Mouse (Mus musculus) MEL (cell line): Measurements from ENCODE around the gene Atl3. TPM values are rescaled to one million over a fixed set of nuclear protein-coding genes. Genes with fewer than 3 reads are reported as not detected.

Experiments used
- DNase-seq: peaks from one replicate; pipeline ENCODE4 v3.0.0; 2011; ENCODE audit warnings: low read depth, low spot score
- H3K27ac ChIP-seq: 2 replicates; pipeline ENCODE4 v1.5.1; 2012; ENCODE audit warnings: low read depth, mild to moderate bottlenecking, control low read depth, low read length, moderate library complexity; ENCODE audit not compliant: control insufficient read depth
- H3K27me3 ChIP-seq, 2 experiments: fragments of 150-350 bp in 1 of 2; sonication (generic) in 1 of 2; 2 replicates each; pipeline ENCODE4 v1.6.1; 2012; ENCODE audit warnings: low read length in 2 of 2, mild to moderate bottlenecking in 2 of 2, improper control_type of control experiment in 1 of 2, moderate library complexity in 1 of 2; ENCODE audit not compliant: insufficient read depth in 2 of 2, control insufficient read depth in 1 of 2
- H3K36me3 ChIP-seq, 2 experiments: 2 replicates each; pipeline ENCODE4 v1.6.1; 2012 to 2014; ENCODE audit warnings: low read length in 2 of 2, improper control_type of control experiment in 1 of 2, inconsistent platforms in 1 of 2, mild to moderate bottlenecking in 1 of 2; ENCODE audit not compliant: insufficient read depth in 2 of 2, control insufficient read depth in 1 of 2
- H3K4me1 ChIP-seq, 2 experiments: fragments of 150-350 bp in 1 of 2; sonication (generic) in 1 of 2; 2 replicates each; pipeline ENCODE4 v1.6.1; 2012; ENCODE audit warnings: low read length in 2 of 2, improper control_type of control experiment in 1 of 2, mild to moderate bottlenecking in 1 of 2; ENCODE audit not compliant: insufficient read depth in 2 of 2, control insufficient read depth in 1 of 2
- H3K4me3 ChIP-seq, 2 experiments: fragments of 150-350 bp in 1 of 2; sonication (generic) in 1 of 2; 2 replicates each; pipeline ENCODE4 v1.5.1; 2012; ENCODE audit warnings: low read depth in 2 of 2, low read length in 2 of 2, mild to moderate bottlenecking in 2 of 2, moderate library complexity in 2 of 2, control low read depth in 1 of 2, improper control_type of control experiment in 1 of 2; ENCODE audit not compliant: control insufficient read depth in 1 of 2, insufficient read depth in 1 of 2
- H3K79me2 ChIP-seq: 2 replicates; pipeline ENCODE4 v1.6.1; 2012; ENCODE audit warnings: mild to moderate bottlenecking, low read length, moderate library complexity; ENCODE audit not compliant: control insufficient read depth, poor library complexity, insufficient read depth
- H3K9ac ChIP-seq: 2 replicates; pipeline ENCODE4 v1.6.1; 2012; ENCODE audit warnings: low read depth, mild to moderate bottlenecking, control low read depth, low read length, moderate library complexity; ENCODE audit not compliant: control insufficient read depth, poor library complexity, severe bottlenecking
- H3K9me3 ChIP-seq: fragments of 150-350 bp; sonication (generic); replicated peaks from 2 replicates; pipeline ENCODE4 v1.6.1; 2012; ENCODE audit warnings: mild to moderate bottlenecking, low read length, improper control_type of control experiment, moderate library complexity; ENCODE audit not compliant: insufficient read depth
- BHLHE40 ChIP-seq: IDR thresholded peaks from 2 replicates; pipeline ENCODE4 v1.6.1; 2012; ENCODE audit warnings: low read depth, mild to moderate bottlenecking, inconsistent platforms, low read length, improper control_type of control experiment, borderline replicate concordance
- CHD1 ChIP-seq: IDR thresholded peaks from 2 replicates; pipeline ENCODE4 v1.6.1; 2012; ENCODE audit warnings: low read depth, mild to moderate bottlenecking, inconsistent platforms, low read length, improper control_type of control experiment
- CHD2 ChIP-seq: IDR thresholded peaks from 2 replicates; pipeline ENCODE4 v1.6.1; 2011; ENCODE audit warnings: low read length, improper control_type of control experiment
- CTCF ChIP-seq, 3 experiments: IDR thresholded peaks in 2 of 3; conservative IDR thresholded peaks in 1 of 3; 2 replicates each; pipeline ENCODE4 v1.5.1; 2011 to 2012; ENCODE audit warnings: low read length in 3 of 3, low read depth in 2 of 3, mild to moderate bottlenecking in 2 of 3, improper control_type of control experiment in 1 of 3, inconsistent platforms in 1 of 3, mixed read lengths in 1 of 3, moderate library complexity in 1 of 3; ENCODE audit not compliant: control insufficient read depth in 1 of 3, insufficient read depth in 1 of 3, poor library complexity in 1 of 3, severe bottlenecking in 1 of 3
- E2F4 ChIP-seq: IDR thresholded peaks from 2 replicates; pipeline ENCODE4 v1.6.1; 2011; ENCODE audit warnings: low read depth, low read length, improper control_type of control experiment, borderline replicate concordance
- ELF1 ChIP-seq: IDR thresholded peaks from 2 replicates; pipeline ENCODE4 v1.6.1; 2014; ENCODE audit warnings: low read depth, mild to moderate bottlenecking, inconsistent platforms, low read length, improper control_type of control experiment, moderate library complexity
- EP300 ChIP-seq, 2 experiments: IDR thresholded peaks; 2 replicates each; pipeline ENCODE4 v1.6.1; 2011; ENCODE audit warnings: improper control_type of control experiment in 2 of 2, low read length in 2 of 2, low read depth in 1 of 2, mild to moderate bottlenecking in 1 of 2
- ETS1 ChIP-seq: IDR thresholded peaks from 2 replicates; pipeline ENCODE4 v1.6.1; 2012; ENCODE audit warnings: low read depth, mild to moderate bottlenecking, inconsistent platforms, low read length, improper control_type of control experiment, moderate library complexity
- GATA1 ChIP-seq: IDR thresholded peaks from 2 replicates; pipeline ENCODE4 v1.6.1; 2011; ENCODE audit warnings: low read depth, low read length, improper control_type of control experiment
- HCFC1 ChIP-seq: IDR thresholded peaks from 2 replicates; pipeline ENCODE4 v1.6.1; 2012; ENCODE audit warnings: low read depth, mild to moderate bottlenecking, inconsistent platforms, low read length, improper control_type of control experiment, moderate library complexity
- JUND ChIP-seq: IDR thresholded peaks from 2 replicates; pipeline ENCODE4 v1.6.1; 2011; ENCODE audit warnings: low read depth, mild to moderate bottlenecking, improper control_type of control experiment, low read length
- KAT2A ChIP-seq: conservative IDR thresholded peaks from 2 replicates; pipeline ENCODE4 v1.6.1; 2012; ENCODE audit warnings: low read depth, low read length, improper control_type of control experiment, inconsistent platforms
- MAFK ChIP-seq: IDR thresholded peaks from 2 replicates; pipeline ENCODE4 v1.6.1; 2011; ENCODE audit warnings: low read depth, mild to moderate bottlenecking, low read length, improper control_type of control experiment, borderline replicate concordance
- MAX ChIP-seq: IDR thresholded peaks from 2 replicates; pipeline ENCODE4 v1.6.1; 2011; ENCODE audit warnings: low read length, improper control_type of control experiment
- MAZ ChIP-seq: IDR thresholded peaks from 2 replicates; pipeline ENCODE4 v1.6.1; 2012; ENCODE audit warnings: low read depth, mild to moderate bottlenecking, inconsistent platforms, low read length, improper control_type of control experiment
- MEF2A ChIP-seq: IDR thresholded peaks from 2 replicates; pipeline ENCODE4 v1.6.1; 2014; ENCODE audit warnings: low read depth, mild to moderate bottlenecking, inconsistent platforms, low read length, improper control_type of control experiment; ENCODE audit not compliant: poor library complexity, insufficient replicate concordance, severe bottlenecking; ENCODE audit errors: extremely low read depth
- MXI1 ChIP-seq: IDR thresholded peaks from 2 replicates; pipeline ENCODE4 v1.6.1; 2011; ENCODE audit warnings: mild to moderate bottlenecking, low read depth, low read length, improper control_type of control experiment
- MYB ChIP-seq: IDR thresholded peaks from 2 replicates; pipeline ENCODE4 v1.6.1; 2011; ENCODE audit warnings: mild to moderate bottlenecking, low read depth, low read length, improper control_type of control experiment
- MYC ChIP-seq: IDR thresholded peaks from 2 replicates; pipeline ENCODE4 v1.6.1; 2011; ENCODE audit warnings: low read depth, mild to moderate bottlenecking, low read length, improper control_type of control experiment, moderate library complexity
- NELFE ChIP-seq: IDR thresholded peaks from 2 replicates; pipeline ENCODE4 v1.6.1; 2011; ENCODE audit warnings: low read depth, low read length, improper control_type of control experiment
- NRF1 ChIP-seq: IDR thresholded peaks from 2 replicates; pipeline ENCODE4 v1.6.1; 2014; ENCODE audit warnings: low read depth, mild to moderate bottlenecking, inconsistent platforms, low read length, improper control_type of control experiment, moderate library complexity; ENCODE audit not compliant: poor library complexity, insufficient read depth, severe bottlenecking
- POLR2A ChIP-seq, 2 experiments: IDR thresholded peaks; 2 replicates each; pipeline ENCODE4 v1.6.1; 2011 to 2012; ENCODE audit warnings: low read length in 2 of 2, mild to moderate bottlenecking in 2 of 2, control low read depth in 1 of 2, improper control_type of control experiment in 1 of 2, low read depth in 1 of 2, moderate library complexity in 1 of 2; ENCODE audit not compliant: control insufficient read depth in 1 of 2, insufficient read depth in 1 of 2, poor library complexity in 1 of 2
- POLR2AphosphoS2 ChIP-seq: IDR thresholded peaks from 2 replicates; pipeline ENCODE4 v1.6.1; 2011; ENCODE audit warnings: low read length, improper control_type of control experiment
- POLR2AphosphoS5 ChIP-seq: IDR thresholded peaks from 2 replicates; pipeline ENCODE4 v1.6.1; 2012; ENCODE audit warnings: low read depth, borderline replicate concordance, mild to moderate bottlenecking, inconsistent platforms, low read length, moderate library complexity, mixed read lengths
- RAD21 ChIP-seq: IDR thresholded peaks from 2 replicates; pipeline ENCODE4 v1.6.1; 2011; ENCODE audit warnings: mild to moderate bottlenecking, low read depth, low read length, improper control_type of control experiment
- RCOR1 ChIP-seq: IDR thresholded peaks from 2 replicates; pipeline ENCODE4 v1.6.1; 2012; ENCODE audit warnings: low read depth, mild to moderate bottlenecking, inconsistent platforms, low read length, improper control_type of control experiment
- SIN3A ChIP-seq: IDR thresholded peaks from 2 replicates; pipeline ENCODE4 v1.6.1; 2012; ENCODE audit warnings: low read length, improper control_type of control experiment, inconsistent platforms
- TAL1 ChIP-seq: IDR thresholded peaks from 2 replicates; pipeline ENCODE4 v1.6.1; 2012; ENCODE audit warnings: mild to moderate bottlenecking, inconsistent platforms, low read length, moderate library complexity, mixed read lengths
- TBP ChIP-seq: IDR thresholded peaks from 2 replicates; pipeline ENCODE4 v1.8.0; 2011; ENCODE audit warnings: low read depth, low read length, improper control_type of control experiment
- USF1 ChIP-seq: IDR thresholded peaks from 2 replicates; pipeline ENCODE4 v1.6.1; 2014; ENCODE audit warnings: low read depth, mild to moderate bottlenecking, inconsistent platforms, low read length, improper control_type of control experiment, moderate library complexity
- USF2 ChIP-seq, 2 experiments: IDR thresholded peaks; 2 replicates each; pipeline ENCODE4 v1.6.1; 2011 to 2012; ENCODE audit warnings: improper control_type of control experiment in 2 of 2, low read length in 2 of 2, borderline replicate concordance in 1 of 2, inconsistent platforms in 1 of 2, low read depth in 1 of 2, mild to moderate bottlenecking in 1 of 2; ENCODE audit not compliant: insufficient read depth in 1 of 2
- ZC3H11A ChIP-seq: IDR thresholded peaks from 2 replicates; pipeline ENCODE4 v1.6.1; 2012; ENCODE audit warnings: low read depth, mild to moderate bottlenecking, inconsistent platforms, low read length, improper control_type of control experiment
- ZKSCAN1 ChIP-seq: IDR thresholded peaks from 2 replicates; pipeline ENCODE4 v1.6.1; 2012; ENCODE audit warnings: low read depth, mild to moderate bottlenecking, inconsistent platforms, low read length, improper control_type of control experiment, moderate library complexity
- ZMIZ1 ChIP-seq: IDR thresholded peaks from 2 replicates; pipeline ENCODE4 v1.6.1; 2012; ENCODE audit warnings: low read depth, mild to moderate bottlenecking, inconsistent platforms, low read length, improper control_type of control experiment, moderate library complexity
- ZNF384 ChIP-seq: IDR thresholded peaks from 2 replicates; pipeline ENCODE4 v1.6.1; 2012; ENCODE audit warnings: low read depth, mild to moderate bottlenecking, inconsistent platforms, low read length, improper control_type of control experiment
- polyA plus RNA-seq, 2 experiments: library from polyadenylated mRNA; stranded (reverse) in 1 of 2; unstranded in 1 of 2; fragments of >175 nt in 1 of 2; fragments of >200 nt in 1 of 2; gene quantifications; 2 replicates each; pipeline versions ENCODE4 v1.2.1 to v1.2.4; 2012; ENCODE audit warnings: low replicate concordance in 2 of 2, low read depth in 1 of 2; ENCODE audit not compliant: insufficient read length in 2 of 2, insufficient read depth in 1 of 2, missing spikeins in 1 of 2
- total RNA-seq: library from RNA; depleted of rRNA; stranded (reverse); fragments of 300-350 nt; gene quantifications from 2 replicates; pipeline ENCODE4 v1.2.3, GENCODE M21; 2012

Atl3 gene
- total and polyA plus RNA-seq, 3 experiments: 15.3 to 16.4 TPM; not detected in 1

- no peaks in the 10 kb centered on the region for H3K79me2 ChIP-seq
- peaks cover 21% of the 10 kb centered on the region in 2 experiments for H3K4me1 ChIP-seq
- peak overlapping the region; percentile 58 for H3K27ac ChIP-seq
- H3K9me3 ChIP-seq: no peaks in the 10 kb centered on the region
- H3K4me3 ChIP-seq: peak overlapping the region; percentile 6 to 47; a peak in 3 of 4 replicates
- peaks cover 0 to 22% of the 10 kb centered on the region in 2 experiments; a peak in 2 of 4 replicates for H3K36me3 ChIP-seq
- H3K9ac ChIP-seq: peak overlapping the region; percentile 32; the same call in 1 of the 2 replicates
- peak; percentile 88 for DNase-seq
- no peaks in the 10 kb centered on the region for H3K27me3 ChIP-seq
- no peak for TF ChIP-seq MYC
- peak; percentile 51; the same call in 1 of the 2 replicates for TF ChIP-seq MAZ
- TF ChIP-seq EP300 (IDR thresholded peaks at IDR 0.05; ENCODE audit: low read depth in 1 of 2, low read length in 2 of 2): peak; percentile 76 to 83; a peak in 3 of 4 replicates
- peak; percentile 86; the same call in 1 of the 2 replicates for TF ChIP-seq SIN3A
- TF ChIP-seq NRF1: no peak
- TF ChIP-seq MYB: peak; percentile 41; the same call in 1 of the 2 replicates
- TF ChIP-seq MAX: no peak
- peak; percentile 52; the same call in 1 of the 2 replicates for TF ChIP-seq JUND
- peak; percentile 81 for TF ChIP-seq RCOR1
- TF ChIP-seq ETS1: peak; percentile 95
- peak; percentile 47; the same call in 1 of the 2 replicates for TF ChIP-seq HCFC1
- no peak for TF ChIP-seq USF1
- TF ChIP-seq CHD1: no peak
- no peak for TF ChIP-seq CHD2
- no peak for TF ChIP-seq BHLHE40
- TF ChIP-seq MXI1: peak; percentile 72
- TF ChIP-seq ZMIZ1: no peak
- TF ChIP-seq NELFE: no peak
- peak; percentile 77; the same call in 1 of the 2 replicates for TF ChIP-seq MAFK
- no peak for TF ChIP-seq POLR2A (IDR thresholded peaks at IDR 0.05; ENCODE audit: control insufficient read depth in 1 of 2, insufficient read depth in 1 of 2, low read depth in 1 of 2, low read length in 2 of 2, poor library complexity in 1 of 2)
- no peak for TF ChIP-seq ZC3H11A
- TF ChIP-seq CTCF (IDR thresholded peaks at IDR 0.05 in 2 of 3, conservative IDR thresholded peaks at IDR 0.05 in 1 of 3; ENCODE audit: control insufficient read depth in 1 of 3, insufficient read depth in 1 of 3, low read depth in 2 of 3, low read length in 3 of 3, poor library complexity in 1 of 3, severe bottlenecking in 1 of 3): no peak
- no peak for TF ChIP-seq TBP
- TF ChIP-seq POLR2AphosphoS2: no peak
- TF ChIP-seq TAL1: peak; percentile 79
- TF ChIP-seq USF2 (IDR thresholded peaks at IDR 0.05; ENCODE audit: borderline replicate concordance in 1 of 2, insufficient read depth in 1 of 2, low read depth in 1 of 2, low read length in 2 of 2): no peak
- 0 out of 2 replicates have a peak, but pooled peaks have one; percentile 48 for TF ChIP-seq ZNF384
- TF ChIP-seq RAD21: no peak
- TF ChIP-seq ZKSCAN1: no peak
- 0 out of 2 replicates have a peak, but pooled peaks have one; percentile 33 for TF ChIP-seq KAT2A
- TF ChIP-seq MEF2A: no peak
- no peak for TF ChIP-seq E2F4
- TF ChIP-seq GATA1: peak; percentile 80
- TF ChIP-seq ELF1: 0 out of 2 replicates have a peak, but pooled peaks have one; percentile 34
- TF ChIP-seq POLR2AphosphoS5: no peak
Observed at GRCm38 (mm10) chr19:7551550-7552300, 57.9 kb downstream of the Atl3 start.
